Mouse (Mus musculus) brown adipose tissue, adult 24 weeks (tissue): ENCODE measurements at regions not wholly inside any gene's neighbourhood (a gene's known extent, or its start where the extent isn't known, plus 50 kb on each side); places are given as distances from the start of the nearest gene placed in this dataset.
"Not testable (repeated sequence)": the region's sequence is repeated elsewhere in the genome, so short reads cannot be mapped to it uniquely, and the experiment has no call there.

Experiments used
- H3K27ac ChIP-seq: fragments of 200-500 bp; replicated peaks from 2 replicates; pipeline ENCODE4 v1.5.1; 2012; ENCODE audit warnings: low read depth, mild to moderate bottlenecking, low read length
- H3K4me1 ChIP-seq: fragments of 200-500 bp; 2 replicates; pipeline ENCODE4 v1.6.1; 2012; ENCODE audit warnings: low read length, mixed read lengths; ENCODE audit not compliant: control insufficient read depth, insufficient read depth, insufficient read length
- H3K4me3 ChIP-seq: fragments of 200-500 bp; 2 replicates; pipeline ENCODE4 v1.5.1; 2012; ENCODE audit warnings: low read depth, mild to moderate bottlenecking, low read length, moderate library complexity; ENCODE audit not compliant: insufficient read depth

GRCm38 (mm10) chrX:94785983-94786382 is 61.6 kb downstream of the Zxdb start:
- Histone ChIP-seq H3K4me1 (no peaks in the 10 kb centered on the region), H3K27ac (no peak overlapping the region), H3K4me3 (no peak overlapping the region)

DNA sequence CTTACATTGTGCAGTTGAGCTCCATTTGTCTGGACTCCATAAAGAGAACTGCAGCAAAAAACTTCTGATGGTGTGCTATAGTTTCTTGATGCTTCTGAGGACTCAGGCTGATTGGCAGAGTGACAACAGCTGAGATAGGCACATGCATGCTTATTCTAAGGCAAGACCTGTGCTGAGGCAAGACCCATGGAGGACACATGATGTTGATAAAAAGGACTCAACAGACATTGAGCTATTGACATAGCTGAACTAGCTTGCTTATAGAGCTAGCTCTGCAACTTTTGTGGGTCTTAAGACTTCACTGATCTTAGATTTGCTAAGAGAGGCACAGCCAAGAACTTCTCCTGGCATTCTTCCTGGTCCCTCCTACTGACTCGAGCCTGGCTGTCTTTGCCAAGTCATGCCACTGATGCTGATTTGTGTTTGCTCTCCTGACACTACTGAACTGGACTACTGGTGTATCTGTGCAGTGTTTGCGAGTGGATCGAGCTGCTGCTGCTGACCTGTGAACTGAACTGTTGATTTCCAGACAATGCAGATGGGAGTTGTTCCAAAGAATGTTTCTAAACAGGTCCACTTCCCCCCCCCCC is 64.1 kb downstream of the Zxdb start:
- H3K27ac ChIP-seq = no peak overlapping the region
- H3K4me3 ChIP-seq = no peak overlapping the region
- no peaks in the 10 kb centered on the region for H3K4me1 ChIP-seq

DNA sequence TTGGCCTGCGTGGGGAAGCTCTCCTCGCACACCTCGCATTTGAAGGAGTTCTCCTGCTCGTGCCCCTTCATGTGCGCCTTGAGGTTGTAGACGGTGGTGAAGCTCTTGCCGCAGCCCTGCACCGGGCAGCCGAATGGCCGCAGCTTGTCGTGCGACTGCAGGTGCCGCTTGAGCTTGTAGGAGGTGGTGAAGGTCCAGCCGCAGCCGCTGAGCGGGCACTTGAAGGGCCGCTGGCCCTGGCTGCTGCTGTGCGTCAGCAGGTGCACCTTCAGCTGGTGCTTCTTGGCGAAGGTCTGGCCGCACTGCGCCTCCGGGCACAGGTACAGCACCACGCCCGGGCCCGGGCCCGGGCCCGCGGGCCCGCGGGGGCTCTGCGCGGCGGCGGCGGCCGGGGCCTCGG is 72.5 kb downstream of the Zxdb start:
- H3K27ac ChIP-seq, H3K4me1 ChIP-seq, H3K4me3 ChIP-seq: not testable (repeated sequence)

GRCm38 (mm10) chrX:94797348-94798182 is 73.2 kb downstream of the Zxdb start:
- not testable (repeated sequence) for H3K4me3 ChIP-seq, H3K27ac ChIP-seq, H3K4me1 ChIP-seq

GRCm38 (mm10) chrX:94798183-94798619 is 73.8 kb downstream of the Zxdb start:
- not testable (repeated sequence) for H3K4me3 ChIP-seq, H3K27ac ChIP-seq, H3K4me1 ChIP-seq

DNA sequence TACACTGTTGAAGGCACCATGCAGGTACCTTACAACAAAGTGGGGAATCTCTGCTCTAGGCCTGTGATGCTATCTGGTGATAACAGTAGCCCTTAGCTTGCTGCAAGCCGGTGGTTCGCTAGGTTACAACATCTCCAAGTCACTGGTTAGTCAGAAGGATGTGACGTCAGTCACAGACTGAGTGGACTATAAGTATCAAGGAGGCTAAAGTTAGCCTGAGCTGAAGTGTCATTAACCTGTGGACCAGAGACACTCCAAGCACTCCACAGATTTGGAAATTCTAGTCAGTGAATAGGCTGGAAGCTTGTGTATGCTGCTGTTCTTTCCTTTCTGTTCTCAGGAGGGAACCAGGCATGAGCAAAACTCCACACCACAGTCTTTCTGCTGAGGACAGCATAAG is 88.4 kb downstream of the Zxdb start:
- not testable (repeated sequence) for H3K4me1 ChIP-seq, H3K4me3 ChIP-seq, H3K27ac ChIP-seq

DNA sequence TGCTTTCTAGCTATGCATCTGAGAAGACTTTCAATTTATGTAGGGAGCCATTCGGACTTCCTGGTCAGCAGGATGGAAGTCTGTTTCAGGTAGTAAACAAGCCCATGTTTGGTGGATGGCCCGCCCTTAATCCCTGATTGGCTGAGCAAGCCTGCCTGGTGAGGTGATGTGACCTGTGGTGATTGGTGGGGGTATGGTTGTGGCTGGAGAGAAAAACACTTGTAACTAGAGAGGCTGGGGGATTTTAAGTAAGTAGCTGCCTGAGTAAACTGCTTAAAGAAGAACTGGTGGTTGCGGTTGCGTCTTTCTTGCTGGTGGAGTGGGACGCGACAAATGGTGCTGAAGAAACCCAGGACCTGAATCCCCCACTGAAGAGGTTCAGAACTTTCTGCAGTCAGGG is 103.2 kb downstream of the Zxdb start:
- peak overlapping the region; percentile 63 for H3K27ac ChIP-seq
- H3K4me3 ChIP-seq = peak overlapping the region; percentile 58

GRCm38 (mm10) chrX:94844110-94844779 is 119.9 kb downstream of the Zxdb start:
- H3K27ac ChIP-seq, H3K4me3 ChIP-seq: not testable (repeated sequence)

More for the DNA sequence above, 103.2 kb downstream of the Zxdb start:
- H3K4me1 ChIP-seq = not testable (repeated sequence)

GRCm38 (mm10) chrX:94849549-94849948 is 125.2 kb downstream of the Zxdb start:
- H3K4me1 ChIP-seq, H3K4me3 ChIP-seq, H3K27ac ChIP-seq: not testable (repeated sequence)

More at GRCm38 (mm10) chrX:94844110-94844779, 119.9 kb downstream of the Zxdb start:
- H3K4me1 ChIP-seq = not testable (repeated sequence)

DNA sequence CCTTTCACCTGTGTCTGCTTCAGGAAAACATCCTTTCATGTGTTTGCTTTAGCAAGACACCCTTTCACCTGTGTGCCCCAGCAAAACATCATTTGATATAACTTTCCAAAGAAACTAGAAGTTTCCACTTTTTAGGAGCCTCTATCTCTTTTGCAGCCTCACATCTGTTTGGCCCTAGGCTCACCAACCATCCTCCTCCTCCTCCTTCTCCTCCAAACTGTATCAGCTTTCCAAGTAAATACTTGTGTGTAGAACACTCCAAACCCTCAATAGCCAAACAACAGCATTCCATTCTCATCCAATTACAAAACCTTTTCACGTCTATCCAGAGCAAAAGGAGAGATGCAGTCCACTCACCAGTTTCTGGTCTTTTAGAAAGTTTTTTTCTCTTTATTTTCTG is 133.1 kb downstream of the Zxdb start:
- Histone ChIP-seq H3K4me1 (no peaks in the 10 kb centered on the region), H3K4me3 (no peak overlapping the region), H3K27ac (no peak overlapping the region)

- H3K27ac ChIP-seq = no peak overlapping the region
- H3K4me1 ChIP-seq = no peaks in the 10 kb centered on the region
- no peak overlapping the region for H3K4me3 ChIP-seq
These were observed 133.6 kb downstream of the Zxdb start for GRCm38 (mm10) chrX:94857954-94858353.

DNA sequence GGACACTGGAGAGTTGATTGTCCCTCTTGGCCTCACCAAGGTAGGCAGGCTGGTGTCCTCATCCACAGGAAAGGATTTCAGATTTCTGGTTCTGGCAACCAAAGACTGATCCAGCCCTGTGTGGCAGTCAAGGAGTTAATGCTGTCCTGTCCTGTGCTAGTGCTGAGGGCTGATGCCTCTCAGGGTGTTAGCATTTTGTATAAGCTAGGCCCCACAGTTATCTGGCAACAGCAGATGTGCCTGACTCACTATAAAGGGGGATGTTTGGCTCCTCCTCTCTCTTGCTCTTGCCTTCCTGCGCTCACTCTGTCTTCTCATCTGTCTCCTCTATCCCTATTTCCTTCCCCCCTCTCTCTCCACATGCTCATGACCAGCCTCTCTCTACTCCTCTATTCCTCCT is 138.8 kb downstream of the Zxdb start:
- Histone ChIP-seq H3K4me3 (no peak overlapping the region), H3K27ac (no peak overlapping the region), H3K4me1 (no peaks in the 10 kb centered on the region)

DNA sequence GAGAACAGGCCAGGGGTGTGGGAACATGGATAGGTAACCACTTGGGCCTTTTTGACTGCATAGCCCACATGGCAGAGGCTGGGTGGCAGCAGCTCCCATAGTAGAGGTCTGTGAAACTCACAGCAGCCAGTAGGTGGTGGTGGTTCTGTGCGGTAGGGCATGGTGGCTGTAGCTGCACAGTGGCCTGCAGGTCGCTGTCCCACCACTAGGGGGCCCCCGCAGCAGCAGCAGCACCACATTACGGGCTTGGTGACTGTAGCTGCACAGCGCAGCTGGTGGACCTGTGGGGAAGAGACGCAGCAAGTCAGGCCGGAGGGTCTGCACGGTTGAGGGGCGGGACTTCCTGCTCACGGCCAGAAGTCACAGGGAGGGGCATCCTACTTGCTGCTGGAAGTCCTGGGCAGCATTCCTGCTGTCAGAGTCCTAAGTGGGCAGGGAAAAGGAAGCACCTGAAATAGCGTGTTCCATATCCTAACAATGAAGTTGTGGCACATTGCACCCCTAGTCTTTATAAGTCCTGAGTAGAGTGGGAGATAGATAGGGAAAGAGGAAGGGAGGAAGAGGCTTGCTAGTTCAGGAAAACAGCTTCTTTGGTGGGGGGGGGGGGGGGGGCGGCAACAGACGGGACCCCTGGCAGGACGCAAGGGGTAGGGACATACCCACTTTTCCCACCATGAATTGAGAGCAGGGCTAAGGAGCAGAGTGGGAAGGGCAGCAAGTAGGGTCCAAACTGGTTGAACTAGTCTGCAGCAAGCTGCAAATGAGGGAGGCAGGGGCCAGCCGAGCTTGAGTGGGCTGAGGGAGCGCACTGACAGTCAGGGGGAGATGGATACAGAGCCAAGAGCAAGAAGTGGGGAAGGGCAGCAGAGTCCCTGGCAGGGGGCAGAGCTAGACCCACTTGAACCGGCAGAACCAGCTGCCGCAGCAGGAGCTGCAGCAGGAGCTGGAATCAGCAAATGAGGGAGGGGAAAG is 141.4 kb downstream of the Zxdb start:
- Histone ChIP-seq H3K4me1 (no peaks in the 10 kb centered on the region), H3K4me3 (peak overlapping the region; percentile 38), H3K27ac (no peak overlapping the region)

- not testable (repeated sequence) for H3K27ac ChIP-seq, H3K4me3 ChIP-seq, H3K4me1 ChIP-seq
These were observed 142.9 kb downstream of the Spin4 start for GRCm38 (mm10) chrX:94883547-94883946.
